Mouse (Mus musculus): Measurements from ENCODE around the gene Zfp746.
A peak's percentile ranks its signal among the peaks of the same experiment; 100 is the strongest.

The Zfp746 gene

DNA sequence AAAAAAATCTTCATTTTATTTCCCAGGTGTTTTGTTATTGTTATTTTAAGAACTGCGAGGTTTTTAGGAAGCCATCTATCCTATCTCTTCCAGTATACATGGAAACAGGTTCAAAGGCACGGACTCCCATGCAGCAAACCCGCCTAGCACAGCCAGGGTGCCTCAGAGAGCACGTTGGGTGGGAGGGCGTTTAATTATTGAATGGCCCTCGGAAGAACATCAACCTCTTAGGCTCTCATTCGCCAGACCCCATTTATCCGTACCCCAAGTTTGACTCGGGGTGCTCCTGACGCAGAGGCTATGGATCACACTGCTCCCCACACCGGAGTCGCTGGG lies 39.3 kb downstream of the Zfp746 start:
- no peak for DNase-seq (ENCODE audit: low spot score in 2 of 2)

DNA sequence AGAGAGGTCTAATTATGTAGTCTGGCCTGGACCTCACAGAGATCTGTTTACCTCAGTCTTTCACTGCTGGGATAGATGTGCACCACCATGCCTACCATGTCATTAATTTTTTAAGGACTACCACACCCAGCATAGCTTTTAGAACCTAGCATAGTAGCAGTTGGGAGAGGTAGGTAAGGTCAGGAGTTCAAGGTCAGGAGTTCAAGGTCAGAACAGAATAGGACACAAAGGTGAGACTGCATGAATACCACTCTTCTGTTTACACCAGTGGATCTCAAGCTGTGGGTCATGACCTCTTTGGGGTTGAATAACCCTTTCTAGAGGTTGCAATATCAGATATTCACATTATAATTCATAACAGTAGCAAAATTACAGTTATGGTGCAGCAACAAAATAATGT lies 53.7 kb downstream of the Zfp746 start:
- DNase-seq (ENCODE audit: low spot score in 2 of 2): no peak

DNA sequence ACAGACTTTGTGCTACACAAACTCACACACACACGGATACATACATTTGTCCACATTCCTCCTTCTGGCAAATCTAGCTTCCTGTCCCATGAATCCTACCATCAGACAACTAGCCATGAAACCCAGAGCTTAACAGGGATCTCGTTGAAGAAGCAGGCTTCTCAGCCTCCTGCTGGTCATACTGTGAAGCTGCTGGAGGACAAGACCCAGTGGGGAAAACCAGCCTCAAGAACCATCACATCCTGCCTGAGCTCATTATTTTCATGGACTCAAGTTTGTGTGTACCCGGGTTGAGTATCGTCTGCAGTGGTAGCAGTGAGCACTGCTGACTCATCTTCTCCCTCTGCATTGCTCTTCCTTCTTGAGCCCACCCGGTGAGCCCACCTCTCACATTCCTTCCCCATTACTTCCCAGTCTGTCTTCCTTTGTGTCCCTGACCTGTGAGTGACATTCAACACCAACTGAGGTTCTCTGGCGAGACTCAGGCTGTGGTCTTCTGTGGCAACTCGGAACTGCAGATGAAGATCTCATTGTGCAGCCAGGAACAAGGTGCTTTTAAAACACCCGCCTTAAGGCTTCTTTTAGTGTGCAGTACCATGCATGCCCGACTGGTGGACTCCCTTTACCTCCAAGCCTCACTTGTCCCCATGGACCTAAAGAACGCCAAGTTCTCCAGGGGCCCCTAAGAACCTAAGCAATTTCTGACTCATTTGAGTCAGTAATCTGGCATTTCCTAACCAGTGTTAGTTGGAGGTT lies 60.3 kb downstream of the Zfp746 start:
- DNase-seq (ENCODE audit: low spot score in 2 of 2): no peak

DNA sequence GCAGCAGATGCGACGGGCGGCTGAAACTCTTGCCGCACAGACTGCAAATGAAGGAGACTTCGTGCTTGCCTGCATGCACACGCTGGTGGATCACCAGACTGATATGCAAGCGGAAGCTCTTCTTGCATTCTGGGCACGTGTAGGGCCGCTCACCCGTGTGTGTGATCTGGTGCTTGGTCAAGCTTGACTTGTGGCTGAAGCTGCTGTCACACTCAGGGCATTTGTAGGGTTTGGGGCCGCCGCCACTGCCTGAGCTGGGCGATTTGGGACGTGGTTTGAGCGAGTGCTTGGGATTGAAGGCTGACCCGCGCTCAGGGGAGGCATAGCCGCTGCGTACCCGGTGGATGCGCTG lies 61.4 kb downstream of the Zfp746 start:
- DNase-seq (ENCODE audit: low spot score in 2 of 2): no peak

DNA sequence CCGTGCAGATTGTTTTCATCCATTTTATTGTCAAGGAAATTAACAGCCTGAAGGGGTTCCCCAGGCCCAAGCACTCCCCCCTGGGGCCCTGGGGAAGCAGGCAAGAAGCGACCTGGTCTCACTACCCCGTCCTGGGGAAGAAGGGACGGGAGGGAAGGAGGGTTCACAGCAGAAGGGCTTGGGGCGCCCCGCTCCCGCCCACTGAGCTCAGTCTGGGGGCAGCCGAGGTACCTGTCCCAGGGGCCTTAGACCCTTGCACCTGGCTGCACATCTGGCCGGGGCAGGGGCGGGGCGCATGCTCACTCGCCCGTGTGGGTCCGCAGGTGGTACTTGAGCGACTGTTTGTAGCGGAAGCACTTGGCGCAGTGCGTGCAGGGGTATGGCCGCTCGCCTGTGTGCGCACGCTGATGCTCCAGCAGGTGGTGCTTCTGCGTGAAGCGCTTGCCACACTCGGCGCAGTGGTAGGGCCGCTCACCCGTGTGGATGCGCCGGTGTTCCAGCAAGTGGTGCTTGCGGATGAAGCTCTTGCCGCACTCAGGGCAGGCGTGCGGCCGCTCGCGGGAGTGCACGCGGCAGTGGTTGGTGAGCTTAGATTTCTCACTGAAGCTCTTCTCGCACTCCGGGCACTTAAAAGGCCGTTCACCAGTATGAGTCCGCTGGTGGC lies 61.9 kb downstream of the Zfp746 start:
- no peak for DNase-seq (ENCODE audit: low spot score in 2 of 2)

DNA sequence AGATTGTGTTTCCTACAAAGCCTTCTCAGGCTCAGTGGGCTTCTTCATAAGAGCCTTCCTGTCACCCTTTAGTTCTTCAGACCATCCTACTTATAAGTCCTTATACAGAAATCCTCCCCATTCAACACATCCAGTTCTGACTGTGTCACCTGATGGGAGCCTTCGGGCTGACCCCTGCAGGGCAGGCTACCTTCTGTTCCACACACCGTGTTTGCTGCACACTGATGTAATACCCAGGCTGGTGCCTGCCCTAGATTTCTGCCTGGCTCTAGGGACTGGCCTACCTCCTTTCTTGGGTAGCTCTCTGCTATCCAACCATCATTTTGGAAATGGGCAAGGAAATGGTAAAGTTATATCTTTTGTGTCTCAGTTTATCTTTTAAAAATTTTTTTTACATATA lies 63.7 kb downstream of the Zfp746 start:
- DNase-seq (ENCODE audit: low spot score in 2 of 2): no peak

DNA sequence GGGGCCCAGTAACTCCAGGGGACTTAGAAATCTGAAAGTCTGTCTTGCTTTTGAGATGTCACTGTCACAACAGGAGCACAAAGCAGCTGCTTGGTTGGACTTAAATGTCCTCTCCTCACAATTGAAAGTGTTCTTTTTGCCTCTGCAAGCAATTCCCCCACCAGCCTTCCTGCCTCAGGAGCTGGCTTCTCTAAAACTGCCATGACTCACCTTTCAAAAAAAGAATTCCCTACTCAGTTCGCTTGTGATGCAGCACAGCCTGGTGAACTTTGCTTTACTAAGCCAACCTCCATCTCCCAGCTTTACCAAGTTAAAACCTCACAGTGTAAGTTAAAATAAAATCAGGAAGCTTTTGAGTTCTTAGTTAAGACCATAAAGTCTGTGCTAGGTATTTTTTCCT lies 64.7 kb downstream of the Zfp746 start:
- DNase-seq (ENCODE audit: low spot score in 2 of 2): no peak

DNA sequence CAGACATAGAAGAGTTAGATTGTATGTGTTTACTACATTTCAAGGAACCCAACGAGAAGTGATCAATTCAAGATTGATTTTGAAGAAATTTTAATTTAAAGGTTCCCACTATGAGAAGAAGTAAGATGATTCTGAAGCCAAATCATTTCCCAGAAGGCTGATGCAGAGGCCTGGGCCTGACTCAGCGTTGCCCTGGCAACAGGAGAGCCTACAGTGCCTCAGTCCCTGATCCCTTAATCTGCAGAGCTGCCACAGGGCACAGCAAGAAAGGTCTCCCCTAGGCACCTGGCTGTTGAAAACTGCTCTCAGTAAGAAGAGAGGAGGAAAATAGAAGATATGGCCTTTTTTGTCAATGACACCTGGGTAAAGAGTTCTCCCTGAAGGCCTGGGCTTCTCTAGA lies 66.4 kb downstream of the Zfp746 start:
- peak in 1 of 2 experiments; percentile 44 for DNase-seq (ENCODE audit: low spot score in 2 of 2)

DNA sequence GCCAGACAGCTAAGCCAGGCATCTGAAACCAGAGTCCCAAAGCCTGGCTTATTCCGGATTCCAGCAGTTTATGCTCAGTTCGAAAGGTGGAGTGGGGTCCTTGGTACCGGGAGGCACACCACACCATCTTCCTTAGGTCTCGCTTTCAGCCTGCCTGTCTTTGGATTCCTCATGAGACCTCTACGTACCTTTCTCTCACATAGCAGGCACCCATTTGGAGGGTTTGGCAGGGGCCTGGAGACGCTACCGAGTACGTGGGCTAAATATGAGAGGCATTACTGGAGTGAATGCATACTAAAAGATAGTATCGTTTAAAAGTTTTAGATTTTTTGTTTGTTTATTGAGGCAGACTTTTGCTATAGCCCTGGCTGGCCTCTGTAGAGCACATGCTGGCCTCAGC lies 69.6 kb downstream of the Zfp746 start:
- no peak for DNase-seq (ENCODE audit: low spot score in 2 of 2)

DNA sequence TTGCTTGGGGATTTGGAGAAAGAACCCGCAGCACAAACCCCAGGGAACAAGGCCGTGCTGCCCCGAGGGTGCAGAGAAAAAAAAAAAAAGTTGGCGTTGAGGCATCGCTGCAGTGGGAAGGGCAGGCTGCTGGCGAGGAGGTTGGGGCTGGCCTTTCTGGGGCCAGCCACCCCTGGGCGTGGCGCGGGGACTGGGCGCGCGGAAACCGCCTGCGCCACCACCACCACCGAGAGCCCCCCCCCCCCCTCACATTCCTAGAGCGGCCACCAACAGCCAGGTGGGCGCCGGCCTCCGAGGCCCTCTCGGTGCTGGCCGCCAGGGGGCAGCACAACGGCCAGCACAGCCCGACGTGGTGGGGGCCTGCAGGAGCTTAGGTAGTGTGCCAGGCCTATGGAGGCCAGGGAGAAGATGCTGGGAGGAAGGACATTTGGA lies 70.3 kb downstream of the Zfp746 start:
- DNase-seq (ENCODE audit: low spot score in 2 of 2): peak in 1 of 2 experiments; percentile 44

Measured in right cerebral cortex, postnatal 36 days (tissue).